Mouse (Mus musculus) intestine, postnatal 0 days (tissue): Measurements from ENCODE around the gene Atp4b. TPM values are rescaled to one million over a fixed set of nuclear protein-coding genes. Genes with fewer than 3 reads are reported as not detected.

ENCODE experiments used
- ATAC-seq: fragments of 200-750 bp; cut with Nextera tagmentation; 2 replicates; pipeline ENCODE4 v1.8.0; 2017; ENCODE audit warnings: mild to moderate bottlenecking, moderate TSS enrichment, moderate library complexity
- H3K27ac ChIP-seq: fragments of 300-500 bp; sonication (generic); 2 replicates; pipeline ENCODE4 v1.5.1; 2014; ENCODE audit warnings: mild to moderate bottlenecking, low read depth, low read length, moderate library complexity
- H3K27me3 ChIP-seq: fragments of 300-500 bp; sonication (generic); replicated peaks from 2 replicates; pipeline ENCODE4 v1.6.1; 2014; ENCODE audit warnings: low read length, mixed read lengths; ENCODE audit not compliant: control insufficient read depth, insufficient read depth
- H3K36me3 ChIP-seq: fragments of 300-500 bp; sonication (generic); 2 replicates; pipeline ENCODE4 v1.6.1; 2014; ENCODE audit warnings: mild to moderate bottlenecking, moderate library complexity; ENCODE audit not compliant: control insufficient read depth, insufficient read depth
- H3K4me1 ChIP-seq: fragments of 300-500 bp; sonication (generic); replicated peaks from 2 replicates; pipeline ENCODE4 v1.6.1; 2014; ENCODE audit warnings: antibody characterized with exemption, low read length, mixed read lengths; ENCODE audit not compliant: control insufficient read depth, insufficient read depth
- H3K4me2 ChIP-seq: fragments of 300-500 bp; sonication (generic); replicated peaks from 2 replicates; pipeline ENCODE4 v1.6.1; 2014; ENCODE audit warnings: low read depth, mild to moderate bottlenecking, moderate library complexity
- H3K4me3 ChIP-seq: fragments of 300-500 bp; sonication (generic); 2 replicates; pipeline ENCODE4 v1.5.1; 2014; ENCODE audit warnings: low read depth, low read length
- H3K9ac ChIP-seq: fragments of 300-500 bp; sonication (generic); 2 replicates; pipeline ENCODE4 v1.6.1; 2014; ENCODE audit warnings: mild to moderate bottlenecking, low read depth, low read length
- H3K9me3 ChIP-seq: fragments of 300-500 bp; sonication (generic); 2 replicates; pipeline ENCODE4 v1.6.1; 2016; ENCODE audit warnings: mixed run types; ENCODE audit not compliant: control insufficient read depth
- CTCF ChIP-seq: sonication (generic); IDR thresholded peaks from 2 replicates; pipeline ENCODE4 v1.5.1; 2016; ENCODE audit warnings: low read depth, mild to moderate bottlenecking, control low read depth, antibody characterized with exemption, moderate library complexity
- WGBS: fragments of 180-500 bp; shearing (Covaris S2); extraction: QIAGEN DNeasy Blood & Tissue Kit; methylation state at CpG from one replicate; pipeline ENCODE4 v1.1.7; 2014; 5-methylcytosine and 5-hydroxymethylcytosine counted together
- polyA plus RNA-seq: library from polyadenylated mRNA; unstranded; fragments of >200 nt; fragmentation: Nextera tagmentation; extraction: Ambion mirVana; gene quantifications from 2 replicates; pipeline ENCODE4 v1.2.1, GENCODE M21; 2015

Gene Atp4b
- polyA plus RNA-seq, 1 experiment from 2014 or later = not detected

DNA sequence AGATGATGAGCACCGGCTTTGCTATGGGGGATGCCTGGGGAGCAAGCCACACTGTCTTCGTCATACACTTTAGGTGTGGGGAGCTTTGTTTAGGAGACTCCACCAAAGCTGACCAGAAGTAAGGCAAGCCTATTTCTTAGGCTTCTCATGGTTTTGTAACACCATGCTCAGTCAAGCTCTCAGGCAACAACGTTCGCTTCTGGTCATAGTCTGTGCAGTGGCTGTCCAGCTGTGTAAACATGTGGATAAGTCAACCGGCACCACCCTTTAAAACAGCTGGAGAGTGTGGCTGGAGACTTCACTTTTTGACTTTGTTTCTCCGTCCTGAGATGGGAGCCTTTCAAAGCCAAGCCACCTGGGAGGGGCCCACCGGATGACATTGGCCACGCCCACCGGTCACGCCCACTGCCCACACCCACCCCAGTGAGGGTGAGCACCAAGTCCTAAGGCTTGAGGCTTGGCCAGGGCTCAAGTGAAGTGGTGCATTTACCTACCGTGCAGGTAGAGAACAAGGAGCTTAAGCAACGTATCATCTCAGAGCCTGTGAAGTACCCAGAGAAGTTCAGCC is 17.3 kb upstream of the Atp4b start:
- H3K36me3 ChIP-seq = no peaks in the 10 kb centered on the region
- no peaks in the 10 kb centered on the region for H3K4me1 ChIP-seq
- TF ChIP-seq CTCF = no peak
- no peak overlapping the region for H3K4me2 ChIP-seq
- 44% methylated on average over 12 of the region's 12 CpGs for WGBS
- H3K4me3 ChIP-seq = no peak overlapping the region
- no peaks in the 10 kb centered on the region for H3K9me3 ChIP-seq
- ATAC-seq = no peak
- H3K9ac ChIP-seq = no peak overlapping the region
- H3K27me3 ChIP-seq = no peaks in the 10 kb centered on the region
- no peak overlapping the region for H3K27ac ChIP-seq

- Histone ChIP-seq H3K4me1 (no peaks in the 10 kb centered on the region), H3K9ac (no peak overlapping the region), H3K27me3 (no peaks in the 10 kb centered on the region), H3K4me3 (no peak overlapping the region), H3K27ac (no peak overlapping the region), H3K4me2 (no peak overlapping the region), H3K36me3 (no peaks in the 10 kb centered on the region), H3K9me3 (no peaks in the 10 kb centered on the region)
- 59% methylated on average over 13 of the region's 13 CpGs for WGBS
- ATAC-seq = no peak
- TF ChIP-seq CTCF = peak; percentile 91
Measured at GRCm38 (mm10) chr8:13412891-13413558, 16.4 kb upstream of the Atp4b start.

GRCm38 (mm10) chr8:13411597-13411996 is 15.0 kb upstream of the Atp4b start:
- H3K4me2 ChIP-seq = no peak overlapping the region
- ATAC-seq = 0 out of 2 replicates have a peak, but pooled peaks have one; percentile 45

DNA sequence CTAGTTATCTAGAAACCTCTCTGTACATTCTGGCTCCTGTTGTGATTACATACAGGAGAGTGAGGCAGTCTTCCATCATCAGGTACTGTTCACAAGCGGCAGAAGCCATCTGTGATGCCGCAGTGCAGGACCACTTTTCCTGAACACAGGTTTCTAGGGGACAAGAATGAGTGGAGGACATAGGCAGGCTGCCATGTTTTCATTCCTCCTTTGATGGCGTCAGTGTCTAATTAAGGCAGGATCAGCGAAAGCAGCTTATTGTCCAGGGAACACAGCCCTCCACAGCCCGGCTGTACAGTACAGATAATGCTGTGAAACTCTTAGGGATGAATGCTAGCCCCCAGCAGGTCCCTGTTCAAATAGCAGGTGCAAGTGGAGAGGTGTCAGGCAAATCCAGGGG is 9.4 kb upstream of the Atp4b start:
- WGBS = 79% methylated on average over 5 of the region's 5 CpGs
- no peak overlapping the region for H3K27ac ChIP-seq

More at GRCm38 (mm10) chr8:13411597-13411996, 15.0 kb upstream of the Atp4b start:
- peak; percentile 85 for TF ChIP-seq CTCF
- H3K4me1 ChIP-seq = no peaks in the 10 kb centered on the region
- H3K9ac ChIP-seq = no peak overlapping the region
- no peaks in the 10 kb centered on the region for H3K27me3 ChIP-seq
- H3K4me3 ChIP-seq = no peak overlapping the region
- H3K9me3 ChIP-seq = no peaks in the 10 kb centered on the region
- no peak overlapping the region for H3K27ac ChIP-seq
- no peaks in the 10 kb centered on the region for H3K36me3 ChIP-seq
- WGBS = 21% methylated on average over 6 of the region's 6 CpGs

DNA sequence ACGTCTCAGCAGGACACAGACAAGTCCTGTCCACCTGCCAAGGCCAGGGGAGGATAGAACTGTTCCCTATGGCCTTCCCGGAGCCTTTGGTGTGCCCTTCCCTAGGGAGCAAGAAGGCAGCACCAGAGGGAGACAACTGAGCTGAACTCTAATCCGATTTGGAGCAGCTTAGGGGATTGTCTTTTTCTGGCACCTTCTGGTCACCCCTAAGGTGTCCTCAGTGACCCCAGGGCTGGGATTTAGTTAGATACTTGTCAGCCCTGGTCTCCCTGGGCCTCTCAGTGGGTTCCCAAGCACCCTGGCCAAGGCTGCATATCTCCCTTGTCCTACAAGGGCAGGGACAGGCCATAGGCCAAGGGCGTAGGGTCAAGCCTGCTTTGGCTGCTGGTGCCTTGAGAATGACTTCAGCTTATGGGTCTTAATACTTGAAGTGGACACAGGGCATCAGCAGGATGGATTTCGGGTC is 8.1 kb upstream of the Atp4b start, which contains the start of gene Grk1:
TSS of gene Grk1 (plus strand) at position 416 of the 466 bp plus-strand sequence.
- H3K27ac ChIP-seq = no peak within 1 kb of the TSS
- no peaks in the 10 kb centered on the region for H3K36me3 ChIP-seq
- no peaks in the 10 kb centered on the region for H3K27me3 ChIP-seq
- no peak within 1 kb of the TSS for H3K9ac ChIP-seq
- H3K4me1 ChIP-seq = no peaks in the 10 kb centered on the region
- no peak within 1 kb of the TSS for H3K4me3 ChIP-seq
- ATAC-seq = no peak
- WGBS = 79% methylated on average over 5 of the region's 5 CpGs
- no peaks in the 10 kb centered on the region for H3K9me3 ChIP-seq
- no peak for TF ChIP-seq CTCF
- H3K4me2 ChIP-seq = no peak within 1 kb of the TSS

More for the DNA sequence above, 9.4 kb upstream of the Atp4b start:
- H3K9ac ChIP-seq = no peak overlapping the region
- TF ChIP-seq CTCF = no peak
- H3K4me2 ChIP-seq = no peak overlapping the region
- no peak overlapping the region for H3K4me3 ChIP-seq
- H3K4me1 ChIP-seq = no peaks in the 10 kb centered on the region
- no peaks in the 10 kb centered on the region for H3K27me3 ChIP-seq
- no peak for ATAC-seq
- H3K9me3 ChIP-seq = no peaks in the 10 kb centered on the region
- H3K36me3 ChIP-seq = no peaks in the 10 kb centered on the region

DNA sequence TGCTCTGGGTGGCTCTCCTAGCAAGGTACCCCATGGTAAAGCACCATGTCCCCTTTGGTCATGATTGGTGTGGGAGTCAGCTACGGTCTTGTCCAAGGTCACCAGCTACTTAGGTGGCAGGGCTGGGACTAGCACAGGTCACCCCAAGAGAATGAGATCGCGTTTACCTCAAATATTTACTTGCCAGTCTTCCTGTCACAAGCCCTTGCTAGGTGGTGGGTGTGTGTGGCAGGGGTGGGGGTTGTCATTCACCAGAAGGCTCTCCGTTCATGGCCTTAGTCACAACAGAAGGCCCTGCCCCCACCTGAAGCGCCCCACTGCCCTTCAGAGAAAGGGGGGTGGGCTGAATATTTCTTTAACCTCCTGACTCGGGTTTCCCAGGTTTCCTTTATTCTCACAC is 6.9 kb upstream of the Atp4b start:
- no peaks in the 10 kb centered on the region for H3K27me3 ChIP-seq
- no peak for ATAC-seq
- TF ChIP-seq CTCF = no peak
- 38% methylated on average over 6 of the region's 6 CpGs for WGBS
- H3K36me3 ChIP-seq = no peaks in the 10 kb centered on the region
- H3K9me3 ChIP-seq = no peaks in the 10 kb centered on the region
- no peak overlapping the region for H3K4me2 ChIP-seq
- no peak overlapping the region for H3K9ac ChIP-seq
- H3K4me3 ChIP-seq = no peak overlapping the region
- no peaks in the 10 kb centered on the region for H3K4me1 ChIP-seq
- no peak overlapping the region for H3K27ac ChIP-seq
